Mouse (Mus musculus): ENCODE data around the gene Acox3.

DNA sequence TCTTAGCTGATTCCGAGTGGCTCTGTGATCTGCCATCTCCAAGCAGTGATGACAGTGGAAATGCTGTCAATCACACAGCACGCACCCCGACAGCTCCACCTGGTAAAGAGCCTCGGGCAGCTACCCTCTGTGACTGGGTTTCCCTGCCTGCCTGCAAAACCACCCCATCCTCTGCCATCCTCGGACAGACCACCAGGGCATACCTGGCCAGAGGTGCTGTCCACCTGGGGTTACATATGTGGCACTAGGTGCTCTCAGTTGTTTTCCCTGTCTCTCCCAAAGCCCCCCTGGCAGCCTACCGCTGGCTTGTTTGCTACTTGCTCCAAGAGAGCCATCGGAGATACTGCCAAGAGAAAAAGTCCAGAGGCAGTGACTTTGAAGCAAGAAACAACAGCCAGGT, 24.0 kb downstream of the Acox3 start:
- TF ChIP-seq TAL1 (IDR thresholded peaks at IDR 0.05; ENCODE audit: low read length) (no peak), GATA1 (IDR thresholded peaks at IDR 0.05; ENCODE audit: low read length) (no peak)

Data from erythroblast, embryonic 14.5 days (primary cell).